Mouse (Mus musculus) kidney, embryonic 14.5 days (tissue): ENCODE data around the gene Tspyl4. TPM values are rescaled to one million over a fixed set of nuclear protein-coding genes. Genes with fewer than 3 reads are reported as not detected.
A peak's percentile ranks its signal among the peaks of the same experiment; 100 is the strongest.

ENCODE experiments used
- ATAC-seq: fragments of 200-750 bp; cut with Nextera tagmentation; 2 replicates; pipeline ENCODE4 v1.8.0; 2017; ENCODE audit warnings: moderate number of reproducible peaks, mild to moderate bottlenecking, moderate TSS enrichment, moderate library complexity; ENCODE audit not compliant: low FRiP score, low TSS enrichment
- H3K27ac ChIP-seq: fragments of 300-500 bp; sonication (generic); 2 replicates; pipeline ENCODE4 v1.5.1; 2014; ENCODE audit warnings: low read depth, mild to moderate bottlenecking, low read length, moderate library complexity, mixed read lengths
- H3K27me3 ChIP-seq: fragments of 300-500 bp; sonication (generic); 2 replicates; pipeline ENCODE4 v1.6.1; 2014; ENCODE audit warnings: mild to moderate bottlenecking, low read length; ENCODE audit not compliant: control insufficient read depth, insufficient read depth
- H3K36me3 ChIP-seq: fragments of 300-500 bp; sonication (generic); 2 replicates; pipeline ENCODE4 v1.6.1; 2014; ENCODE audit warnings: low read length, mixed read lengths; ENCODE audit not compliant: control insufficient read depth, insufficient read depth
- H3K4me1 ChIP-seq: fragments of 300-500 bp; sonication (generic); 2 replicates; pipeline ENCODE4 v1.6.1; 2014; ENCODE audit warnings: low read length, mixed read lengths; ENCODE audit not compliant: control insufficient read depth, insufficient read depth
- H3K4me2 ChIP-seq: fragments of 300-500 bp; sonication (generic); replicated peaks from 2 replicates; pipeline ENCODE4 v1.6.1; 2014; ENCODE audit warnings: low read depth, mild to moderate bottlenecking, low read length
- H3K4me3 ChIP-seq: fragments of 300-500 bp; sonication (generic); 2 replicates; pipeline ENCODE4 v1.5.1; 2014; ENCODE audit warnings: mild to moderate bottlenecking, low read length
- H3K9ac ChIP-seq: fragments of 300-500 bp; sonication (generic); 2 replicates; pipeline ENCODE4 v1.6.1; 2014; ENCODE audit warnings: low read depth, mild to moderate bottlenecking, low read length, moderate library complexity
- H3K9me3 ChIP-seq: fragments of 300-500 bp; sonication (generic); 2 replicates; pipeline ENCODE4 v1.6.1; 2016; ENCODE audit warnings: low read length; ENCODE audit not compliant: control insufficient read depth
- WGBS: fragments of 180-500 bp; shearing (Covaris S2); extraction: QIAGEN DNeasy Blood & Tissue Kit; methylation state at CpG from one replicate; pipeline ENCODE4 v1.1.7; 2014; 5-methylcytosine and 5-hydroxymethylcytosine counted together
- polyA plus RNA-seq: library from polyadenylated mRNA; unstranded; fragments of >200 nt; fragmentation: Nextera tagmentation; extraction: Ambion mirVana; gene quantifications from 2 replicates; pipeline ENCODE4 v1.2.1, GENCODE M21; 2014

Tspyl4 gene
- polyA plus RNA-seq, 1 experiment from 2014 or later = 4.7 TPM

- Histone ChIP-seq H3K9me3 (no peaks in the 10 kb centered on the region), H3K4me1 (peaks cover 6% of the 10 kb centered on the region; the same call in 1 of the 2 replicates), H3K27me3 (no peaks in the 10 kb centered on the region), H3K9ac (no peak overlapping the region), H3K4me3 (no peak overlapping the region), H3K36me3 (no peaks in the 10 kb centered on the region), H3K27ac (no peak overlapping the region), H3K4me2 (no peak overlapping the region)
- 68% methylated on average over 3 of the region's 3 CpGs for WGBS
- ATAC-seq = no peak
Observed at GRCm38 (mm10) chr10:34312536-34312935, 15.3 kb downstream of the Tspyl4 start.

- Histone ChIP-seq H3K9ac (no peak overlapping the region), H3K36me3 (no peaks in the 10 kb centered on the region), H3K4me3 (no peak overlapping the region), H3K27me3 (no peaks in the 10 kb centered on the region), H3K9me3 (no peaks in the 10 kb centered on the region), H3K27ac (no peak overlapping the region), H3K4me2 (no peak overlapping the region; the same call in 1 of the 2 replicates), H3K4me1 (peaks cover 6% of the 10 kb centered on the region; the same call in 1 of the 2 replicates)
- ATAC-seq = peak; percentile 91; the same call in 1 of the 2 replicates
- 8% methylated on average over 3 of the region's 3 CpGs for WGBS
Observed at GRCm38 (mm10) chr10:34316571-34317216, 19.5 kb downstream of the Tspyl4 start.

DNA sequence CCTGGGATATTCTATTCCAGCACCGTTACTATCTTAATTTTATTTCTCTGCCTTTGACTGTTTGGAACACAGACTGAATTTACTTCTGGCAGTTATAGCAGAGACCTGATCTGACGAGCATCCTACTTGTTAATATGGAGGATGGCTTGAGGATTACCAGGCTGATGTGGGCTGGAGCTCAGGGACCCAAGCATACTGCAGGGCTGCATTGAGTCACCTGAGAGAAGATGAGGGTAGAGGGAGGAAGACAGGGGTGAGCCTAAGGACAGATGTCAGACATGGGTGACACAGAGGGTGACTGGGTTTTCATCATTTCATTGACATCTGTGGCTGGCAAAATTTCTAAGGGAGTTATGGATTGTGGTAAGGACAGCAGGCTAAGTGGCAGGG lies 20.0 kb downstream of the Tspyl4 start:
- H3K4me1 ChIP-seq = peaks cover 6% of the 10 kb centered on the region; the same call in 1 of the 2 replicates
- 44% methylated on average over 2 of the region's 2 CpGs for WGBS
- no peak overlapping the region for H3K4me3 ChIP-seq
- ATAC-seq = 0 out of 2 replicates have a peak, but pooled peaks have one; percentile 52
- no peak overlapping the region for H3K4me2 ChIP-seq
- no peaks in the 10 kb centered on the region for H3K36me3 ChIP-seq
- H3K27me3 ChIP-seq = no peaks in the 10 kb centered on the region
- no peak overlapping the region for H3K9ac ChIP-seq
- no peaks in the 10 kb centered on the region for H3K9me3 ChIP-seq
- H3K27ac ChIP-seq = no peak overlapping the region

- WGBS = 82% methylated on average over 2 of the region's 2 CpGs
- Histone ChIP-seq H3K27me3 (no peaks in the 10 kb centered on the region), H3K27ac (no peak overlapping the region), H3K4me2 (no peak overlapping the region), H3K4me1 (peaks cover 6% of the 10 kb centered on the region; the same call in 1 of the 2 replicates), H3K9ac (no peak overlapping the region), H3K9me3 (no peaks in the 10 kb centered on the region), H3K4me3 (no peak overlapping the region), H3K36me3 (no peaks in the 10 kb centered on the region)
- no peak for ATAC-seq
Observed at GRCm38 (mm10) chr10:34320809-34321208, 23.6 kb downstream of the Tspyl4 start.

- Histone ChIP-seq H3K9ac (no peak overlapping the region), H3K9me3 (no peaks in the 10 kb centered on the region), H3K27ac (no peak overlapping the region), H3K4me3 (no peak overlapping the region), H3K36me3 (no peaks in the 10 kb centered on the region), H3K27me3 (no peaks in the 10 kb centered on the region), H3K4me2 (no peak overlapping the region), H3K4me1 (no peaks in the 10 kb centered on the region)
- no peak for ATAC-seq
- 23% methylated on average over 4 of the region's 4 CpGs for WGBS
Observed at GRCm38 (mm10) chr10:34326701-34327100, 29.5 kb downstream of the Tspyl4 start.

GRCm38 (mm10) chr10:34327144-34327543 lies 29.9 kb downstream of the Tspyl4 start:
- no peak overlapping the region for H3K9ac ChIP-seq
- H3K4me3 ChIP-seq = no peak overlapping the region
- H3K27ac ChIP-seq = no peak overlapping the region
- H3K4me2 ChIP-seq = no peak overlapping the region
- no peaks in the 10 kb centered on the region for H3K9me3 ChIP-seq
- no peaks in the 10 kb centered on the region for H3K4me1 ChIP-seq
- H3K36me3 ChIP-seq = no peaks in the 10 kb centered on the region
- no peaks in the 10 kb centered on the region for H3K27me3 ChIP-seq
- no peak for ATAC-seq
- 66% methylated on average over 5 of the region's 5 CpGs for WGBS

GRCm38 (mm10) chr10:34328310-34328709 lies 31.1 kb downstream of the Tspyl4 start:
- H3K36me3 ChIP-seq = no peaks in the 10 kb centered on the region
- no peak overlapping the region for H3K4me2 ChIP-seq
- no peak overlapping the region for H3K27ac ChIP-seq
- no peaks in the 10 kb centered on the region for H3K9me3 ChIP-seq
- WGBS = 2% methylated on average over 2 of the region's 2 CpGs
- peak; percentile 72; the same call in 1 of the 2 replicates for ATAC-seq
- no peaks in the 10 kb centered on the region for H3K27me3 ChIP-seq
- no peak overlapping the region for H3K4me3 ChIP-seq
- no peaks in the 10 kb centered on the region for H3K4me1 ChIP-seq
- H3K9ac ChIP-seq = no peak overlapping the region

GRCm38 (mm10) chr10:34341014-34341413 lies 43.8 kb downstream of the Tspyl4 start:
- WGBS = 59% methylated on average over 6 of the region's 6 CpGs
- no peak overlapping the region for H3K9ac ChIP-seq
- no peaks in the 10 kb centered on the region for H3K36me3 ChIP-seq
- H3K9me3 ChIP-seq = no peaks in the 10 kb centered on the region
- H3K4me1 ChIP-seq = no peaks in the 10 kb centered on the region
- H3K27me3 ChIP-seq = no peaks in the 10 kb centered on the region
- H3K4me2 ChIP-seq = no peak overlapping the region
- no peak for ATAC-seq
- no peak overlapping the region for H3K27ac ChIP-seq
- no peak overlapping the region for H3K4me3 ChIP-seq

DNA sequence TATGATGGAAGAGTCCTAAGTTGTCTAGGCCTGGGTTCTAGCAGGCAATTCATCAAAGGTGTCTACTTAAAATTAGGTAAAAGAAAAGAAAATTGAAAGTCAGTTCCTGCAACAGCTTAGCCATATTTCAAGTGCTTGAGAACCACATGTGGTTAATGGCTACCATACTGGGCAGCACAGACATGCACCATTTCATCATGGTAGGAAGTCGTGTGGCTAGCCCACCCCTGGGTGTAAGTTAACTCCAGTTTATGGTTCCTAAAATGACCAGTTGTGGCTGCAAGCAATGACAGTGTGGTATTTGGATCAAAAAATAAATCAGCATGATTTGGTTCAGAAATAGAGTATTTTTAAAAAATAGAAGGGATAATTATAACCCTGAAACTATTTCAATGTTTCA lies 44.6 kb downstream of the Tspyl4 start:
- Histone ChIP-seq H3K9ac (no peak overlapping the region), H3K27me3 (no peaks in the 10 kb centered on the region), H3K36me3 (no peaks in the 10 kb centered on the region), H3K4me2 (no peak overlapping the region), H3K9me3 (no peaks in the 10 kb centered on the region), H3K4me3 (no peak overlapping the region), H3K4me1 (no peaks in the 10 kb centered on the region), H3K27ac (no peak overlapping the region)
- 77% methylated on average over 1 of the region's 1 CpGs for WGBS
- ATAC-seq = no peak
